Mouse (Mus musculus) urinary bladder, adult 2 months (tissue): ENCODE data around the gene Elavl3. TPM values are rescaled to one million over a fixed set of nuclear protein-coding genes. Genes with fewer than 3 reads are reported as not detected.

Source experiments
- DNase-seq: peaks from one replicate; pipeline ENCODE4 v3.0.0; 2022; ENCODE audit warnings: low spot score
- polyA plus RNA-seq: library from polyadenylated mRNA; depleted of rRNA; stranded (reverse); fragments of >200 nt; gene quantifications from 2 replicates; pipeline ENCODE4 v1.2.3, GENCODE M21; 2012

Elavl3 gene
- polyA plus RNA-seq, 1 experiment, result 0.06 TPM

DNA sequence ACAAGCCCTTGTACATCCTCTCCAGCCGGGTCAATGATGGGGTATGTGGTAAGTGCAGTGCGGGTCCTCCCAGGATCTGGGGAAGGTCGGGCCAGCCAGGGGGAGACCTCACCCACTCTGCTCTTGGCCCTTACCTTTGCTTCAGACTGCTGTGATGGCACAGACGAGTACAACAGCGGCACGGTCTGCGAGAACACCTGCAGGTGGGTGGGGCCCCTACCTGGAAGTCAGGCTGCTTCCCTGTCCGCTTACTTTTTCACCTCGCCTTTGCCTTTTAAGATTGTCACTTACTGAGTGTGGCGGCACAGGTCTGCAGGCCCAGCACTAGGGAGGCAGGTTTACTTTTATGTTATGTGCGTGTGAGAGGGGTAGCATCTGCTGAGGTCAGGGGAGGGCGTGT lies 47.3 kb downstream of the Elavl3 start:
- no peak for DNase-seq

- DNase-seq, result no peak
Observed at GRCm38 (mm10) chr9:22003163-22003554, 48.7 kb downstream of the Elavl3 start.

- peak; percentile 82 for DNase-seq
Observed at GRCm38 (mm10) chr9:22002194-22003162, 49.3 kb downstream of the Elavl3 start, which contains the start of the genes Ccdc151 and Prkcsh. Gene Ccdc151, minus strand, starts transcription at chr9:22002634. Gene Prkcsh, plus strand, starts transcription at chr9:22002806.

DNA sequence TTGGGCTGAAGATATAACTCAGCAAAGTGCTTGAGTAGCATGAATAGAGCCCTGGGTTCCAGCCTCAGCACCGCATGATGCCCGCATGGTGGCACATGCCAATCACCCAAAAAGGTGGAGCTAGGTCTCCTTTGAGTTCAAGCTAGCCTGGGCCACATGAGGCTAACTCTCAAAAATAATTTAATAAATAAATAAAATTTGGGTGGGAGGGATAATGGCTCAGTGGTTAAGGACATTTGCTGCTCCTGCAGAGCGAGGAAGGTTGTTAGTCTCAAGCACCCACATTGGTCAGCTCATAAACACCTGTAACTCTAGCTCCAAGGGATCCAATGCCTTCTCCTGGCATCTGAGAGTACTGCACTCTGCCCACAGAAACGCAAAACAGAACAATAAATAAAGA lies 50.2 kb downstream of the Elavl3 start:
- no peak for DNase-seq

GRCm38 (mm10) chr9:22000296-22000695 lies 51.5 kb downstream of the Elavl3 start:
- DNase-seq, result no peak

- DNase-seq, result no peak
Observed at GRCm38 (mm10) chr9:21996178-21996867, 55.5 kb downstream of the Elavl3 start.

DNA sequence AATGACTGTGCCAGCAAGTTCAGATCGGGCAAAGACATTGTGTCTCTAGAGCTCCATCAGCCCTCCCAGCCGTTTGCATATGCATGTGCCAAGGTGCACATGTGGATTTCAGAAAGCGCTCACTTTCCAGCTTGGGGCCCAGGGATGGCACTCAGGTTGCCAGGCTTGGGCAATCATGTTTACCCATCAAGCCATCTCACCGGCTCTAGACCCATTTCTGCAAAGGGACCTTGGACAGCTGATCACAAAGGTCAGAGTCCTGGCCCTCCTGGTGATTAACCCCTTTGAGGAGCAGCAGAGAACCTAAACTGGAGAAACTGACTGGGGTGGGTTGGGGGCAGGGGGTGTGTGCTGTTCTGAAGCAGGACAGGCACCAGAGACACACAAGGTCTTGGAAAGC lies 59.6 kb downstream of the Elavl3 start:
- DNase-seq, result no peak

DNA sequence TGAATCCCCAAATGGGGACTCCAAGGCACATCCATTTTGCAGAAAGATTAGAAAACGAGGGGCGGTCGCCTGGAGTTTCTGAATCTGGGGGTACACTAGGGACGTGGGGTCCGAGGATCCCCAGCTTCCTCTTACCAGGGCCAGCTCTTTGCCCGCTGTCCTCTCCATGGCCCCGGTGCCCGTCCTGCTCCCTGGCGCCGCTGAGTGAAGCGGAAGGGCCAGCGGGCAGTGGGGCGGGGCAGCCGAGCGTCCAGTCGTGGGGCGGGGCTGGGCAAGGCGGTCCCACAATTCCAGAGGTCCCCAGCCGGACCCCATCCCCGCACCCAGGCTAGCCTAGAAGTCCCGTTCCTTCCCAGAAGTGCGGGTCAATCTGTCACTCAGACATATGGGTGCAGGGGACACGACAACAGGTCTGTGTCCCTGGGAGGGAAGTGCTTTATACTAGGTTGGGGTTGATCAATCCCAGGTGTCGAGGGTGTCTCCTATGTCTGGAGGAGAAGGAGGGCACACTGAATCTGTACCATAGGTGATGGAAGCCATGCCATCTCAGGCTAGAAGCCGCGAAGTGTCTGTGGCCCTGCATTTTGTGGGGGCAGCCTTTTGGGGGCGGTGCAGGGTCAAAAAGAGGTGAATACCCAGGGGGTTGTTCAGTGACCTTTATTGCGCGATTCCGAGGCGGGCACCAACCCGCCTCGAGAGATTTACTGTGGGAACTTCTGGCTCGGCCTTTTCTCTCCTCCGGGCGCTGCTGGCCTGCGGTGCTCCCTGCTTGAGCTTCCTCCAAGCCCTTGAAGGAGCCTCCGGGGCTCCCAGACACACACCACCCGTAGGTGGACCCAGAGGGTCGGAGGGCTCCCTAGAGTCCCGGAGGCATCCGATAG lies 62.4 kb downstream of the Elavl3 start, which contains the start of gene Rgl3:
Gene Rgl3, minus strand, starts transcription at position 217 of the 881 bp plus-strand sequence.
- DNase-seq, result peak; percentile 59

DNA sequence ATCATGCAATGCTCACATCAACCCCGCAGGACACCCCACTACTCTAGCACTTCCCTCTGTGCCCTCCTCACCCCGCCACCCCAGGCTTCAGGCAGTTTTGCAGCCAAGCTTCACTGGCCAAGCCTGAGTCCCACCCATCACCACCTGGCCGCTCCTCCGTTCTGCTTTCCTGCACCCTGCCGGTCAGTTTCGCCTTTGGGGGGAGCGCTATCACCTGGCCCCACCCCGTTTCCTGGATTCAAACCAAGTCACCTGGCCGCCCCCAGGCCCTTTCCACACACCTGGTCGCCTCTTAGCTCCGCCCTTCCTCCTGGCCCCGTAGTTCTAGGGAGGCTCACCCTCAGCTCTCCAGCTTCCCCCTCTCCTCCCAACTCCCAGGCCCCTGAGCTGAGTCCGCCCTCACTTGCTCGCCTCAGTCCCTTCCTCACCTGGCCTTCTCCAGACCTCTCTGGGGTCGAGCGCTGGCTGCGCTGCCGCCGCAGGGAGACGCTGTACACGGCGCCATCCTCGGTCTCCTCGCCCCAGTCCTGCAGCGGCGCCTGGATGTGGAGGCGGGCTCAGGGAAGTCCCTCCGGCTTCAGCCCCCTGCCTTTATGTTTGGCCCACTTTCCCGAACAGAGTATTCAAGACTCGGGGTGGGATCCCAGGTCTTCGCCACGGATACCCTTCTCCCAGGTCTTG lies 63.3 kb downstream of the Elavl3 start:
- DNase-seq, result peak; percentile 46

DNA sequence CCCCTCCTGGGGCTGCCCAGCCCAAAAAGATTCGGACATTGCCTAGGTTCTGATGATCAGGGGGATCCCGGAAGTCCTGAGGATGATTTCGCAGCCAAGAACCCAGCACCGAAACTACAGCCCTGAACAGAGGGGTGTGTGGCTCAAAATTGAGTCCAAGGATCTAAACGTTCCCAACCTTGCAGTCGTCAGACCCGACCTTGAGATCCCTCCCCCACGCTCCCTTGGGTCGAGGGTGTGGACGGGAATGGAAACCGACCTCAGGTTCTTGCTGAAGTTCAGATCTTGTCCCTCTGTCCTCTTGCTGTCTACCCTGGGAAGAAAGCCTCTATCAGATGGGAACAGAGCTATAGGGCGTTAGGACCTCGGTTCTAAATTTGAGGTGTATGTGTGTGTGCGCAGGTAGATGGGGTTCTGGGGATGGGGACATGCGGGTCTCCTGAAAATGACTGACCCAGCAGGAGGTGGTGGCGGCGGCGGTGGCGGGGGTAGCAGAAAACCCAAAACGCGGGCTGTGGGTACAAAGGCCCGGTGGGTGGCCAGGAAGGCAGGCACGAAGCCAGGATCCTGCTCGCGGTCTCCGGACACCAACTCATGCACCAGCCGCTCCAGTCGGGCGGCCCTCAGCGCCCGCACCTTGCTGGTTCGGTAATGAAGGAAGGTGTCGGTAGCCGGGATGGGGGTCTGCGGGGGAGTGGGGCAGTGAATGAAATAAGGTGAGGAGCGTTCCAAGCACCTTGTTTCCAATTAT lies 64.1 kb downstream of the Elavl3 start:
- DNase-seq, result no peak

DNA sequence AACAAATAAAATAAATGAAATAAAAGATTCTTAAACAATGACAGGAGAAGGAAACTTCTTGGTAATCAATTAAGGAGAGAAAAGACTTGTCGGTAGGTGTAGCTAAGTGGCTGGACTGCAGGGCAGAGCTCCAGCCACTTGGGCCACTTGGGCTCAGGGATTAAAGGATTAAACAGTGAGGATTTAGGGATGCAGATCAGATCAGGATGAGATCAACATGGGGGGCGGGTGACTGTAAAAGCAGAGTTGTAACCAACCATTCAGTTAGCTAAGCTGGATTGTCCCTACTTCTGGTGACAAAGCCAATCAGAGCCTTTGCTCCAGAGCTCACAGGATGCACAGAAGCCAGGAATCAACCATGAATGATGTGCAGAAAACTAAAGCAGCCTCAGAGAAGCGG lies 67.9 kb downstream of the Elavl3 start:
- no peak for DNase-seq

DNA sequence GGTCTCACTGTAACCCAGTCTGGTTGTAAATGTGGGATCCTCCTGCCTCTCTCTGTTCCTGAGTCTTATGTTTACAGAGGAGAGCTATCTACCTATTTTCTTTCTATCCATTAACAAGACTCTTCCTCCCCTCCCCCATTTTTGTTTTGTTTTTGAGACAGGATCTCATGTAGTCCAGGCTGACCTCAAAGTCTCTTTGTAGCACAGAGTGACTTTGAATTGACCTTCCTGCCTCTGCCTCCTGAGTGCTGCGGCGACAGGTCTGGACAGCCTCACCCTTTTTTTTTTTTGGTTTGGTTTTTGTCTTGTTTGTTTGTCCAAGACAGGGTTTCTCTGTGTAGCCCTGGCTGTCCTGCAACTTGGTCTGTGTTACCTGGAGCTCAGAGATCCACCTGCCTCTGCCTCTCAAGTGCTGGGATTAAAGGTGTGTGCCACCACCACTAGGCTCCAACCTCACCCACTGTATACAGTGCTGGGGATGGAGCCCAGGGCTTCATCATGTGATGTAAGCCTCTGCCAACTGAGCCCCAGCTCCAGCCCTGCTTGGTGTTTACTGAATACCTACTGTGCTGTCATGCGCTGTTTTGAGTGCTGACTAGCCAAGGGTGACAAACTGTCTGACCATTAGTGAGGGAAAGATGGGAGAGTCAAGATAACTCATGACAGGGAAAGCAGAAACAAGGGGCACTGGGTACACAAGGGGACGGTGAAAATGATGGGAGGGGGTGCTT lies 73.3 kb downstream of the Elavl3 start:
- no peak for DNase-seq

- no peak for DNase-seq
Observed at GRCm38 (mm10) chr9:21977972-21978371, 73.9 kb downstream of the Elavl3 start.

GRCm38 (mm10) chr9:21977331-21977730 lies 74.5 kb downstream of the Elavl3 start:
- no peak for DNase-seq

- no peak for DNase-seq
Observed at GRCm38 (mm10) chr9:21976626-21977175, 75.1 kb downstream of the Elavl3 start.

GRCm38 (mm10) chr9:21969304-21969703 lies 82.5 kb downstream of the Elavl3 start:
- no peak for DNase-seq

GRCm38 (mm10) chr9:21968883-21969282 lies 82.9 kb downstream of the Elavl3 start:
- DNase-seq, result no peak
